Mouse (Mus musculus) left cerebral cortex, adult 2 months (tissue): ENCODE data around the gene Atp9a. TPM values are rescaled to one million over a fixed set of nuclear protein-coding genes. Genes with fewer than 3 reads are reported as not detected.

Experiments
- DNase-seq, 2 experiments: peaks; one replicate each; pipeline ENCODE4 v3.0.0; 2021 to 2022; ENCODE audit warnings: low spot score in 2 of 2, mixed read lengths in 1 of 2; ENCODE audit errors: extremely low spot score in 1 of 2
- H3K27ac ChIP-seq: fragments of 200-600 bp; 2 replicates; pipeline ENCODE4 v1.8.1; 2022
- H3K4me3 ChIP-seq: fragments of 200-600 bp; 2 replicates; pipeline ENCODE4 v1.8.1; 2022
- CTCF ChIP-seq: fragments of 200-600 bp; IDR thresholded peaks from 2 replicates; pipeline ENCODE4 v1.8.1; 2022; ENCODE audit warnings: antibody characterized with exemption, mild to moderate bottlenecking, moderate library complexity
- intact Hi-C: fragments of 180-260 bp; cut with DNase I; formaldehyde crosslinking; loops from one replicate; pipeline ENCODE4 v1.15.1; 2025
- total RNA-seq, 2 experiments: library from RNA; stranded (reverse); gene quantifications; 2 replicates each; pipeline ENCODE4 v1.2.3; 2021

Gene Atp9a
- total RNA-seq, 2 experiments from 2014 or later = 406 to 408 TPM

GRCm38 (mm10) chr2:168679381-168680199 is 62.6 kb downstream of the Atp9a start:
- Histone ChIP-seq H3K4me3 (no peak overlapping the region), H3K27ac (peak overlapping the region; percentile 71)
- no peak for DNase-seq
- intact Hi-C loops = loop anchor here (10.0 kb wide), 1 partner anchor 245 kb away; no protein-coding TSS in a partner anchor
- TF ChIP-seq CTCF = no peak

DNA sequence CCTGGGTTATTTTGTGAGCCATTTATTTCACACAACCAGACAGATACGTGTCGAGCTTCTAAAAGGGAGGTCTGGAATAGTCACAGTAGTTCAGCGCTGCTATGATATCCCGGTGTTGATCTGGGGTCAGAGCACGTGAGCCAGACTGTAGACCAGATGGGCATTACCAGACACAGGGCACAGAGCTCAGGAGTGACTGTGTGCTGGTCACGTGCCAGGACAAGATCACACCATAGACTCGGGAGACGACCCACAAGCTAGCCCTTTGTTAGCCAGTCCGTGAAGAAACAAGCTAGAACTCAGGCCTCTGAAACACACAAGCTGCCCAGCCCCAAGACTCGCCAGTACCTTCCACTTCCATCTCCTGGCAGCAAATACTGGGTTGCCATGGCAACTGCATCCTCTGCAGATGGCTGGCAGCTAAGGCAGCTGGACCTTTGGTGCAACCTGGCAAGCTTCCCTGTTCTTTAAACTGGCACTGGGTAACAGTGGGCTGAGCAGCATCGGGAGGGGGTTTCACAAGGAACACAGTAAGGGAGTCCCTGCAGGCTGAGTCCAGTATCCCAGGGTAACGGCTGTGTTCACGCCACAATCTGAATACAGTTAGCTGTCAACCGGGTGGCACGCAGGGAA is 63.4 kb downstream of the Atp9a start:
- TF ChIP-seq CTCF = no peak
- intact Hi-C loops = no loop called here
- DNase-seq = peak; percentile 61 to 66
- Histone ChIP-seq H3K27ac (peak overlapping the region; percentile 71; the same call in 1 of the 2 replicates), H3K4me3 (no peak overlapping the region)

- DNase-seq = no peak
- intact Hi-C loops = no loop called here
- TF ChIP-seq CTCF = no peak
- Histone ChIP-seq H3K4me3 (no peak overlapping the region), H3K27ac (peak overlapping the region; percentile 57; the same call in 1 of the 2 replicates)
Observed at GRCm38 (mm10) chr2:168677650-168678049, 64.6 kb downstream of the Atp9a start.

GRCm38 (mm10) chr2:168671724-168672123 is 70.5 kb downstream of the Atp9a start:
- intact Hi-C loops = no loop called here

GRCm38 (mm10) chr2:168670241-168670640 is 72.0 kb downstream of the Atp9a start:
- H3K27ac ChIP-seq = no peak overlapping the region
- DNase-seq = no peak
- TF ChIP-seq CTCF = no peak
- intact Hi-C loops = no loop called here
- no peak overlapping the region for H3K4me3 ChIP-seq

More at GRCm38 (mm10) chr2:168671724-168672123, 70.5 kb downstream of the Atp9a start:
- Histone ChIP-seq H3K4me3 (no peak overlapping the region), H3K27ac (no peak overlapping the region)
- TF ChIP-seq CTCF = no peak
- DNase-seq = no peak

- intact Hi-C loops = no loop called here
- no peak overlapping the region for H3K4me3 ChIP-seq
- DNase-seq = no peak
- TF ChIP-seq CTCF = peak; percentile 51
- no peak overlapping the region for H3K27ac ChIP-seq
Observed at GRCm38 (mm10) chr2:168669762-168670161, 72.4 kb downstream of the Atp9a start.

DNA sequence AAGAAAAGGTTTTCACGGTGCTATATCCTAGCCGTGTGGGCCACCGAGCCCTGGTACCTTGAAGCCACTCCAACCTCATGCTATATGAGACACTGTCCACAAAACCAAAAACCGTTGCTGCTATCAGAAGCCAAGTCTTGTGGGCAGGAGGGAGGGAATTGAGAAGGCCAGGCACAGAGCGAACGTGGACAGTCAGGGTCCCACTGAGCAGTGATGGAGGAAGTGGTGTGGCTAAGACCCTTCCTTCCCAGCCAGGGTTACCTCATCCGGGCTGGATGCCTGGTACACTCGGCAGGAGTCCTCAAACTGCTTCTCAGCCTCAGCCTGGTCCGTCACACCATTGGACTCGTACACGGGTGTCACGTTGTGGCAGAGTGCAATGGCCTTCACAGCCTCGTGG is 74.5 kb downstream of the Atp9a start:
- no peak for TF ChIP-seq CTCF
- DNase-seq = no peak
- Histone ChIP-seq H3K4me3 (no peak overlapping the region), H3K27ac (no peak overlapping the region)
- intact Hi-C loops = no loop called here

- TF ChIP-seq CTCF = no peak
- intact Hi-C loops = no loop called here
- no peak overlapping the region for H3K4me3 ChIP-seq
- no peak for DNase-seq
- H3K27ac ChIP-seq = no peak overlapping the region
Observed at GRCm38 (mm10) chr2:168665680-168666079, 76.5 kb downstream of the Atp9a start.

DNA sequence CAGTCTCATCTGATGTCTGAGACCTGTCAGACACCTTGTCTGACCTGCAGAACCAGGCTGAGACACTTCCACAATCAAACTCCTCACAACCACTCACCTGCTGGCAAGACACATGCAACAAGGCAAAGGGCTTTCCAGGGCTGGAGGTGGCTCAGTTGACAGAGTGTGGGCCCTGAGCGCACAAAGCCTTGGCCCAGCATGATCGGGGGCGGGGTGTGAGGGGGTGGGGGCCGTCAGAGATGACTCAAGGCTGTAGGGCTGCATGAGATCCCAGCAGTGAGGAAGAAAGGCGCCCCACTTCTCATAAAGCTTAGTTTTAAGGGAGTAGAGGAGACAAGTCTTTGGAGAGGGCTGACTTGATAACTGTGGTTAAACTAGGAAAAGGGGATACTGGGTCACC is 78.5 kb downstream of the Atp9a start:
- DNase-seq = no peak
- intact Hi-C loops = no loop called here
- TF ChIP-seq CTCF = no peak
- Histone ChIP-seq H3K27ac (no peak overlapping the region; the same call in 1 of the 2 replicates), H3K4me3 (no peak overlapping the region)

DNA sequence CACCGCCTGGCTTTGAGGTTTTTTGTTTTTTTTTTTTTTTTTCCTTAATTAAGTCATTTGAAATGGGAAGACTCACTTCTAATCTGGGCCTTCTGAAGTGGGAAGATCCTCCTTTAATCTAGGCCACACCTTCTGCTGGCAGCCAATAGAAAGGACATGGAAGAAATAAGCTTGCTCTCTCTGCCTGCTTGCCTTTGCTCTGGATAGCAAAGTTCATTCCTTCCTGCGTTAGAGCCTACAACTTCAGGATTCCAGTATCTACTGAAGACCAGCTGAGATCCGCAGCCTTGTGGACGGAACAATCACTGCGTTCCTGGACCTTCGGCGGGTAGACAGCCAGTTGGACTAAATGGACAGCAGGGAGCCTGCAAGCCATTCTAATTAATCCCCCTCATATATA is 79.0 kb downstream of the Atp9a start:
- intact Hi-C loops = no loop called here
- no peak for DNase-seq
- TF ChIP-seq CTCF = no peak
- Histone ChIP-seq H3K27ac (no peak overlapping the region), H3K4me3 (no peak overlapping the region)

DNA sequence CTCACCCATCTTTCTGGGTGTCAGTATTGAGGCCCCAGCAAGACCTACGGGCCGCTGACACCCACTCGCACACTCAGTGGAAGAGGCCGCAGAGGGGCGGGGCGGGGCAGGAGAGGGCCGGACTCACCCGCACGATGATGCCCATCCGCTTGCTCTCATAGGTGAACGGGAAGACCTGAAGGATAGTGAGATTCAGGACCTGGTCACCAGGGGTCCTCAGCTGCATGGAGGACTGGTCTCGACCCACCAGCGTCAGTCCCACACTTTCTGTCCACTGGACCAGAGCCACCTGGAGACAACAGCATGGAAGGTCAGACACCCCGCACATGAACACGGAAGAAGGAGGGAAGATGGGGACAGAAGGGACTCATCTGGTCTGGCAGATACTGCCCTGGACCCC is 80.4 kb downstream of the Atp9a start:
- no peak for DNase-seq
- H3K27ac ChIP-seq = no peak overlapping the region
- no peak overlapping the region for H3K4me3 ChIP-seq
- TF ChIP-seq CTCF = no peak
- intact Hi-C loops = no loop called here

- TF ChIP-seq CTCF = peak; percentile 51
- intact Hi-C loops = no loop called here
- no peak overlapping the region for H3K4me3 ChIP-seq
- no peak overlapping the region for H3K27ac ChIP-seq
- no peak for DNase-seq
Observed at GRCm38 (mm10) chr2:168660344-168660743, 81.9 kb downstream of the Atp9a start.
